Mouse (Mus musculus) T-helper 2 cell (primary cell): ENCODE results near the gene 1700001O22Rik.

Source experiments
- in situ Hi-C: fragments of 300-600 bp; cut with MboI, MseI; formaldehyde crosslinking; loops from one replicate; pipeline ENCODE4 v1.15.1; 2025; ENCODE audit warnings: high pct_unique_total_duplicates

1700001O22Rik gene

DNA sequence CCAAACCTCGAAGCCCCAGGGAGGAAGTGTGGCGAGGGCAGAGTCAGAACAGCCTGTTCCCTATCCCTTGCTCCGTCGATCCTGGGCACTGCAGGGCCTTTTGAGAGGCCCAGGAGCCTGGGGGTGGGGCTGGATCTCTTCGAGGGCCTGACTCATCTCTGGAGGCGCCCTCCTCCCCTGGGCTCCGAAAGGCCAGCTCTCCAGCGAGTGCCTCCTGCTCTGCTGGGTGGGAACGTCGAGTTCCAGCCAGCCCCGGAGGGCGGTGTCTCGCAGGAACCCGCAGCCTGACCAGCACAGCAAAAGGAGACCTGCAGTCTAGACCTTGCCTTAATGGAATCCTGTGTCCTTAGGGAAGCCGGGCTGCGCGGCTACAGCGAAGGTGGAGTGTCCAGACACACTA lies 50.2 kb downstream of the 1700001O22Rik start:
- in situ Hi-C loops: no loop called here

DNA sequence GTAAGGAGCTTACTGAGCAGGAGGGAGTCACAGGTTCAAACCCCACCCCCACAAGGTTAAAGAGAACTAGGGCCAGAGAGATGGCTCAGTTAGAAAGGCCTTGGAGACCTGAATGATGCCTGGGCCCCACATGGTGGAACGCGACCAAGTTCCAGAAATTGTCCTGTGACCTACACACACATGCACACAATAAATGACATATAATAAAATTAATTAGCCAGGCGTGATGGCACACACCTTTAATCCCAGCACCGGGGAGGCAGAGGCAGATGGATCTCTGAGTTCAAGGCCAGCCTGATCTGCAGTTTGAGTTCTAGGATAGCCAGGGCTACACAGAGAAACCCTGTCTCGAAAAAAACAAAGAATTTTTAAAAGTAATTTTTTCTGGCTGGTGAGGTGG lies 51.0 kb downstream of the 1700001O22Rik start:
- in situ Hi-C loops: no loop called here

DNA sequence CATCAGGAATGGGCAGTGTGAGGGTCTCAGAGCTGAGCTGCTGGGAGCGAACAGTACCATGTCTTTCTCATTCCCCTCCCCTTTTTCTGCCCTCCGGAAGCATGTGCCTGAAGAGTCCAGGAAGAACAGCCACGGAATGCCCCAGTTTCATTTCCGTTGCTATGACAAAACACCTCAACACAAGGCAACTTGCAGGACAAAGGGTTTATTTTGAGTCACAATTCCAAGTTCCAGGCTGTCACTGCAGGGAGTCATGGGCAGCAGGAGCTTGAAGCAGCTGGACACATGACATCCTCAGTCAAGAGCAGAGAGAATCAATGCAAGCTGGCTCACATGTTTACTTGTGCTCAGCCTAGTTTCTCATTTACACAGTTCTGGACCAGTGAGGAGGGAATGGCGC lies 53.4 kb downstream of the 1700001O22Rik start:
- in situ Hi-C loops: no loop called here

DNA sequence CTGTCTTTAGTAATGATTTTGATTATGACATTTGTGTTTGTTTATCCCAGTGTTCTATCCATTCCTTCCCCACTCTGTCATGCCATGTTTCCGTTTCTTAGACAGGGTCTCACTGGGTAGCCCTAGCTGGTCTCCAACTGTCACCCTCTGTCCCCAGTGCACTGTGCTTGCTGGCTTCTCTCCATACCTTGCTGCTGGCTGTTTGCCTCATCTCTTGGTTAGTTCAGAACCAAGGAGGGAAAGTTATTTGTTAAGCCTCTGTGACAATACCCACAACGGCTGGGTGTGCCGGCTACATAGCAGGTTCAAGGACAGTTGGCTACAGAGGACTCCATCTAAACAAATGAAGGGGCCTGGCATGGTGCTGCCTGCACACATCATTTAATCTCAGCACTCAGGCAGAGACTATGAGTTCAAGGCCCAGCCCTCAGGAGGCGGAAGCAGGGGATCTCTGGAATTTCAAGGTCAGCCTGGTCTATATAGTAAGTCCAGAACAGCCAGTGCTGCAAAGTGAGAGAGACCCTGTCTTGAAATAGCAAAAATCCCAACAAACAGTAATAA lies 55.8 kb downstream of the 1700001O22Rik start:
- in situ Hi-C loops: no loop called here
